Mouse (Mus musculus) c-Kit-negative CD71-positive TER-119-positive erythroid progenitor cells, embryonic 14.5 days (primary cell): ENCODE measurements around the gene Rp9.
"Not testable (repeated sequence)": the region's sequence is repeated elsewhere in the genome, so short reads cannot be mapped to it uniquely, and the experiment has no call there.

Experiments used
- DNase-seq: peaks from one replicate; pipeline ENCODE4 v3.0.0-alpha.2; 2013; ENCODE audit warnings: low read depth, low spot score

Rp9 gene

GRCm38 (mm10) chr9:22461946-22462345 lies 7.6 kb downstream of the Rp9 start:
- no peak for DNase-seq

DNA sequence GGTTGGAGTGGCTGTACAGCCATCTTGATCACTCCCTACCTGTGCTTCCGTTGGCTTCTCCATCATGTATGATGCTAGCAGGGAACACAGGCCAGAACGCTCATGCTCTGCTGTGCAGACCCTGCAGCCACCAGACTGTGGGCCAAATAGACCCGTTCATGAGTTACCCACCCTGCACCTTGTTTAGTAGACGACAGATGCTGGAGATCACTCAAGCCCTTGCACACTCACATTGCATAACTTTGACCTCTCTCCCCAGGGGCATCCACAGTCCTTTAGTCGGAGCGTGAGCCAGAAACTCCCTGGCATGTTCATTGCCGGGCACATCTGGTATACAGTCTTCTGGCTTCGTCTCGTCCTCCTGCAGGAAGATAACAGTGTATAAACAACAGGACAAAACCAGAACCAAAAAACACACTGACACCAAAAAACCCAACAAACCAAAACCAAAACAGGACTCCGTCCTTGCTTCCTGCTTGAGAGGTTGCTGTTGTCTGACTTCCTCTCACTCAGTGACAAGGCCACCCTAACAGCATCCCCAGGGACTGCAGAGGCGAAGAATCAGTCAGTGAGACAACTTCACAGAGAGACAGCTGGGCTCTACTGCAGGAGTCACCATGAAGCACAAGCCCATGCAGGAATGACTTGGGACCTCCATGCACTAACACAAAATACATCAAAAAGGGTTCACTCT lies 12.3 kb downstream of the Rp9 start:
- DNase-seq: no peak

DNA sequence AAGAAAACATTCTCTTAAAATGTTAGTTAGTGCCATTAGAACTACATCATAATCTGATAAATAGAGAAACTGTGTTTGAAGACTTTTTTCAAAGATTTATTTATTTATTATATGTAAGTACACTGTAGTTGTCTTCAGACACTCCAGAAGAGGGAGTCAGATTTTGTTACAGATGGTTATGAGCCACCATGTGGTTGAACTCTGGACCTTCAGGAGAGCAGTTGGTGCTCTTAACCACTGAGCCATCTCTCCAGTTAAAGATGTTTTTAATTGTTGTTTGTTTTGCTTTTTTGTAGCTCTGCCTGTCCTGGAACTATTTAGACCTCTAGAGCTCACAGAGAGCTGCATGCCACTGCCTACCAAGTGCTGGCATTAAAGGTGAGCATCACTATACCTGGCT lies 14.5 kb downstream of the Rp9 start:
- DNase-seq: no peak

GRCm38 (mm10) chr9:22453990-22454389 lies 15.6 kb downstream of the Rp9 start, which contains the start of gene Gm17545:
Gm17545 (plus strand) TSS chr9:22454290.
- DNase-seq: not testable (repeated sequence)

GRCm38 (mm10) chr9:22453501-22453924 lies 16.0 kb downstream of the Rp9 start:
- no peak for DNase-seq

DNA sequence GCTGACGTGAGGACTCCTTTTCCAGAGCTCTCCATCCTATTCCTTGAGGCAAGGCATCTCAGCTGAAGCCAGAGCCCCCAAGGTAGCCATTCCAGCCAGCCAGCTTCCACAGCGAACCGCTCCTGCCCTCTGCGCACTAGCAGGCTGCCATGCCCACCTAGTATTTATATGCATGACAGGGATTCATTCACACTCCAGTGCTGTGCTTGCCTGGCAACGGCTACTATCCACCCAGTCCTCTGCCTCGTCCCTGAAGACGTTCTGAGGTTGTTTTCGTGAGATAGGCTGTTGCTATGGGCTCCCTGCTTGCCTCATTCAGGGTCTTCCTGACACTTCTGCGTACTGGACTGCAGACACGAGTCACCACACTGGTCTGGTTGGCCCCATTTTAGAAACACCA lies 16.8 kb downstream of the Rp9 start:
- no peak for DNase-seq

DNA sequence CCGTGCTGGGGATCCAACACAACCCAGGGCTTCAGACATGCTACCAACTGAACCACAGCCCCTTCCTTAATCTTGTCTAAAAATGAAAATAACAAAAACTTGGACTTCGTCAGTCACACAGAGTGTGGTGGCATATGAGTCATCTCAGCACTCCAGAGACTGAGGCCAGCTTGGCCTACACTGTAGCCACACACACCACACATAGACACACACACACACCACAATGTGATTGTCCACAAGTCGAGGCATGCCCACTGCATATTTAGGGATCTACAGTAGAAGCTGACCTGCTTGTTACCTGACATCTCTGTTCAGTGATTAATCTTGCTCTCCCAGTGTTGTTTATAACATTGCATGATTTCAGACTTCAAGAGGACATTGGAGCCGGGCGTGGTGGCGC lies 20.3 kb downstream of the Rp9 start:
- DNase-seq: no peak

- no peak for DNase-seq
Measured at GRCm38 (mm10) chr9:22448420-22448819, 21.1 kb downstream of the Rp9 start.

DNA sequence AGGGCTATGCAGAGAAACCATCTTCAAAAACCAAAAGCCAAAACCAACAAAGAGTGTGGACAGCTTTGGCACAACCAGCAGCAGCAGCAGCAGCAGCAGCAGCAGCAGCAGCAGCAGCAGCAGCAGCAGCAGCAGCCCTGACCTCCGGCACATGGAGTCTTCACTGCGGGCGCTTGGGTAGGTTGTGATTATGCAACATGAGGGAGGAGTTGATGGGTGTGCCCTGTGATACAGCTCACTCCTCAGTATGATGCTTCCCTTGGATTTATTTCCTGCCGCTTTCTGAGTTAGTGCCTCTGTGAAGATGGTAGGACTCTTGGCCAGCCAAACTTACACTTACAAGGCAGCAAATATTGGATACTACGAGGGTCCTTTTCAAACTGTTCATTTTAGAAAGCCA lies 22.3 kb downstream of the Rp9 start:
- no peak for DNase-seq

DNA sequence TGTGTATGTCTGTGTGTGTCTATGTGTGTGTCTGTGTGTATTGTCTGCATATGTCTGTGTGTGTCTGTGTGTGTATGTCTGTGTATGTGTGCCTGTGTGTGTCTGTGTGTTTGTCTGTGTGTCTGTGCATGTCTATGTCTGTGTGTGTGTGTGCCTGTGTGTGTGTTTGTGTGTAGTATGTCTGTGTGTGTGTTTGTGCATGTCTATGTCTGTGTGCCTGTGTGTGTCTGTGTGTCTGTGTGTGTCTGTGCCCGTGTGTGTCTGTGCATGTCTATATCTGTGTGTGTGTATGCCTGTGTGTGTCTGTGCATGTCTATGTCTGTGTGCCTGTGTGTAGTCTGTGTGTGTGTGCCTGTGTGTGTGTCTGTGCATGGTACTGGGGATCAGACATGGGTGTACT lies 24.4 kb downstream of the Rp9 start:
- no peak for DNase-seq

DNA sequence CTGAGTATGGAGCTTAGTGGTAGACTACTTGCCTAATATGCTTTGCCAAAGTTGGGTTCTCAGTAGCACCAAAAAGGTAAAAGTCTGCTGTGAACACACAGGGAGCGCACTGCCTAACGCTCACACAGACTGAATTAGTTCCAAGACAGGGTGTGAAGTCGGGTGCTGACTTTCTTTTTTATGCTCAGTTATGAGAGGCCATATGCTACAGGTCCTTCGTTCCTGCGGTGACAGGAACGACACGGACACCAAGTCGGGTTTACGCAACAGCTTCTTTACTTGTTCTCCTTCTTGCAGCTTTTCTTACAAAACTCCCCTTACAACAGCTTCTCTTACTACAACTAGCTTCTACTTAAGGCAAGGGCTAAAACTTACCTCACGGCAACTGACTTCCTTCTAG lies 26.4 kb downstream of the Rp9 start:
- no peak for DNase-seq

GRCm38 (mm10) chr9:22438826-22439225 lies 30.7 kb downstream of the Rp9 start:
- DNase-seq: no peak

DNA sequence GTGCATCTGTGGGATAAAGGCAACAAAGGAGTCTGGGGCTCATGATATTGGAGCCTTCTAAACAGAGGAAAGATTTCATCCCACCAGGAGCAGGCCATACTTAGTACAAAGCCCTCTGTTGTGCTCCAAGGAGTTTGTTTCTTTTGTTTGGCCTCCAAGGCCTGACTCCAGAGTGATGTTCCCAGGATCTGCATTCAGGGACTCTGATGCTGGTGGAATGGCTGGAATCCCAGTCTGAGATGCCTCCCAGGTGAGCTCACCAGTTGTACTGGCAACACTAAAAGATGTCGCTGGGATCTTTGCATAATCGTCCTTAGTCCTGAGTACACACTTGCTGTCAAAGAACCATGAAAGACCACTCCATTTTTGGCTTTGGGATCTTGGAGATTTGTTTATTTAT lies 35.4 kb downstream of the Rp9 start:
- no peak for DNase-seq

DNA sequence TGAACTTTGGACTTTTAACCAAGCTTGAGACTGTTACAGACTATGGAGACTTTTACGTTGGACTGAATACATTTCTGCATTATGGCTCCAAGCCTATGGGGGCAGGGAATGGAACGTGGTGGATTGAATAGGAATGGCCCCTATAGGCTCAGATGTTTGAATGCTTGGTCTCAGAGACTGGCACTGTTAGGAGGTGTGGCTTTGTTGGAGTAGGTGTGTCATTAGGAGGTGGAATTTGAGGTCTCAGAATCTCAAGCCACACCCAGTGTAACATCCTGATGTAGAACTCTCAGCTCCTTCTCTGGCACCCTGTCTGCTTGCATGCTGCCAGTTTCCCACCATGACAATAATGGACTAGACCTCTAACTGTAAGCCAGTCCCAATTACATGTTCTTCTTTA lies 36.3 kb downstream of the Rp9 start:
- no peak for DNase-seq

GRCm38 (mm10) chr9:22430315-22430840 lies 39.2 kb downstream of the Rp9 start:
- no peak for DNase-seq

DNA sequence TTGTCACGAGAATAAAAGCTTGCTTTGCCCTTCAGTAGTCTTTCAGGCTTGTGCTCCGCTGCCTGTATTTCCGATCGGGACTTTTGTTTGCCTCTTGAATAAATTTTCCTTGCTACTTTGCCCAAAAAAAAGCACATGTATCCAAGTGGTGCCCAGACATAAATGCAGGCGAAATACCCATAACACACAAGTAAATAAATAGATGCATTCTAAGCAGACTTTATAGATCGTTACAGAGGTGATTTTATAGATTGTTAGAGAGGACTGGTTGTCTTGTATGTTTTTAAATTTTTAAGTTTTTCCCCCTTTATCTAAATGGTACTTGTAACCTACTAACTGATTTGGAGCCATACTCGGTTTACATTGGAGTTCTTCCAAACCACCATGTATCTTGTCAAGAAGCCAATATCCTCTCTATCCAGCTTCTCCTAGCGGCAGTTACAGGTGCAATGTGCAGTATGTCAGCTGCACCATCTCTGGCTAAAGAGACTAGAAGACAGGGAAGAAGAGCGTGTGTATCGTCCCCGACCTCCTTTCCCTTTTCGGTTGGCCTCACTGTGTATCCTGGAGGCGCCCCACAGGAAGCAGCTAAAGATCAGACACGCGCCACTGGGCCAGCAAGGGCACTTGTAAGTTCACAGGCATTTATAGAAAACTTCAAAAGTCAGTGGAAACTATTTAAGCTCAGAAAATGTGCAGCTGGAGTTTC lies 39.9 kb downstream of the Rp9 start:
- DNase-seq: no peak

DNA sequence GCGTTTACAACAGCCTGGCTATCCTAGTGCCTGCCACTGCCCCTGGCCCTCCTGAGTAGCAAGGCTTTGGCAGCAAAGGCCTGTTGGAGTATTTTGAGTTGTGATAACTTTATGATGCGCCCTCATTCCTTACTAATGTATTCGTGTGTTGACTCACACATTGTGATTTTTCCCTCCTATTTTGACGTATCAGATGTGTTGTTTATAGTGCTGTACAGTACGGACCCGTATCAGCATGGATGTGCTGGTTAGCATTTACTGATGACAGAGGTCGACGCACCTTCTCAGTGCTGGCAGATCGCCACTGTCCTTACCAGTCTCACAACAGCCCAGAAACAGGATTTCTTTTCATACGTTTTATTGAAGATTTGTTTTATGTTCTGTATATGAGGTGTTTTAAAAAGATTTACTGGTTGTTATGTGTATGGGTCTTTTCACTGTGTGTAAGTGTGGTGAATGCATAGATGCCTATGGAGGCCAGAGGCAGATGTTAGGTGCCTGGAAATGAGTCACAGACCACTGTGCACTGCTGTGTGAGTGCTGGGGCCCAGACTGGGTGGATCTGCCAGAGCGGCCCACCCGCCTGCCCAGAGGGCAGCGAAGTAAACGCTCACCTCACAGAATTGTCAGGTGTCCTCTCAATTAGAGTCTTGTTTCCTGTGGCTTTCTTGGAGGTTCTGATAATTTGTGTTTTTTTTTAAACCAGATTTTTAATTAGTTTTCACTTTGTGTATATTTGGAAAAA lies 40.7 kb downstream of the Rp9 start:
- no peak for DNase-seq

GRCm38 (mm10) chr9:22428028-22428665 lies 41.4 kb downstream of the Rp9 start:
- no peak for DNase-seq

GRCm38 (mm10) chr9:22424719-22425118 lies 44.8 kb downstream of the Rp9 start:
- DNase-seq: no peak

GRCm38 (mm10) chr9:22424196-22424595 lies 45.3 kb downstream of the Rp9 start:
- no peak for DNase-seq

GRCm38 (mm10) chr9:22423507-22423906 lies 46.0 kb downstream of the Rp9 start:
- no peak for DNase-seq

DNA sequence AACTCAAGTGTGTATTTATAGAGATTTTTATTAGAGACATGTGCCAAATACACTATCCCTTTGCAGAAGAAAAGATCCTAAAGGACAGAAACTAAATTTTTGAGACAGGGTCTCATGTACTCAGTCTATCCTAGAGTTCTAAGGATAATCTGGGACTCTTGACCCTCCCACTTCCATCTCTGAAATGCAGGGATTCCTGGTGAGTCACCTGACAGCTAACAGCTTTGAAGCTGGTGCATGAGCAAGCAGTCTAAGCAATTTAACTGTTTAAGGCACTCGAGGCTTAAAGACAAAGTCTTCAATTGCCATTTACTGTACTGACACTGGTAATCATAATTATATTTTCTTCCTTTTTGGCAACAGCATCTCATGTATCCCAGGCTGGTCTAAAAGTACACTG lies 47.0 kb downstream of the Rp9 start:
- DNase-seq: no peak
